Mouse (Mus musculus) liver, adult 2 months (tissue): Measurements from ENCODE around the gene Trp73. TPM values are rescaled to one million over a fixed set of nuclear protein-coding genes. Genes with fewer than 3 reads are reported as not detected.
A peak's percentile ranks its signal among the peaks of the same experiment; 100 is the strongest.

Experiments
- DNase-seq: peaks from one replicate; pipeline ENCODE4 v3.0.0-alpha.2; 2011; ENCODE audit warnings: low read depth, low spot score; ENCODE audit errors: extremely low read depth
- H3K27ac ChIP-seq: fragments of 200-500 bp; replicated peaks from 2 replicates; pipeline ENCODE4 v1.5.1; 2012; ENCODE audit warnings: low read depth, mild to moderate bottlenecking, control low read depth, inconsistent platforms, low read length; ENCODE audit not compliant: insufficient read depth
- H3K27me3 ChIP-seq: fragments of 200-500 bp; 2 replicates; pipeline ENCODE4 v1.6.1; 2012; ENCODE audit warnings: mild to moderate bottlenecking, moderate library complexity, low read length, inconsistent platforms; ENCODE audit not compliant: control insufficient read depth, insufficient read depth
- H3K36me3 ChIP-seq: fragments of 200-500 bp; 2 replicates; pipeline ENCODE4 v1.6.1; 2012; ENCODE audit warnings: low read length, inconsistent platforms; ENCODE audit not compliant: control insufficient read depth, insufficient read depth
- H3K4me1 ChIP-seq: fragments of 200-500 bp; 2 replicates; pipeline ENCODE4 v1.6.1; 2011; ENCODE audit warnings: low read length; ENCODE audit not compliant: control insufficient read depth, insufficient read depth
- H3K4me3 ChIP-seq: fragments of 200-500 bp; 2 replicates; pipeline ENCODE4 v1.5.1; 2011; ENCODE audit warnings: low read depth, mild to moderate bottlenecking, control low read depth, low read length, moderate library complexity; ENCODE audit not compliant: insufficient read depth
- H3K79me2 ChIP-seq: fragments of 200-500 bp; 2 replicates; pipeline ENCODE4 v1.6.1; 2012; ENCODE audit warnings: inconsistent platforms, mild to moderate bottlenecking, low read length, moderate library complexity; ENCODE audit not compliant: control insufficient read depth, insufficient read depth
- H3K9ac ChIP-seq: fragments of 200-500 bp; 2 replicates; pipeline ENCODE4 v1.6.1; 2012; ENCODE audit warnings: low read depth, mild to moderate bottlenecking, control low read depth, inconsistent platforms, low read length
- CTCF ChIP-seq: fragments of 200-500 bp; IDR thresholded peaks from 2 replicates; pipeline ENCODE4 v1.5.1; 2011; ENCODE audit warnings: low read depth, low read length, control low read depth
- POLR2A ChIP-seq: fragments of 200-500 bp; IDR thresholded peaks from 2 replicates; pipeline ENCODE4 v1.6.1; 2011; ENCODE audit warnings: low read length, control low read depth; ENCODE audit not compliant: insufficient read depth; ENCODE audit errors: extremely low read depth
- WGBS: fragments of 180-500 bp; shearing (Covaris S2); methylation state at CpG from one replicate; pipeline ENCODE4 v1.1.7; 2018; 5-methylcytosine and 5-hydroxymethylcytosine counted together
- polyA plus RNA-seq: library from polyadenylated mRNA; depleted of rRNA; stranded (reverse); fragments of >200 nt; gene quantifications from 2 replicates; pipeline ENCODE4 v1.2.3, GENCODE M21; 2012
- total RNA-seq: library from RNA; depleted of rRNA; stranded (reverse); fragments of >200 nt; gene quantifications from 2 replicates; pipeline ENCODE4 v1.2.3, GENCODE M21; 2014

The Trp73 gene
- total and polyA plus RNA-seq, 2 experiments = not detected

DNA sequence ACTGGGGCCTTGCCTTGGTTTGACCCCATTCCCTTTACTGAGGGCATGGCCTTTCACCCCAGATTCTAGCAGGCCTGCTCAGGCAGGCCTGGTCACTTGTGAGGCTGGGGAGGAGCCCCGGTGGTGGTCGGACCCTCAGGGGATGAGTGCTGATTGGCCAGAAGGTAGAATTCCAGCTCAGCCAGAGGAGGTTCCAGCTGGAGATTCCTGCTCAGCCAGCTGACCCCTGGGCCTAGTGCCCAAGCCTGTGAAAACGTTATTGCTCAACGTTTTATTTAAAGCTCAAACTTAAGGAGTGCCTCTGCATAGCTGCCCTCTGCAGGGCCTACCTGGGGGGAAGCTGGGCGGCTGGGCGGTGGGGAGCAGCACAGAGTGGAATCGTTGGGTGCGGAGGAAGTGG, 37.2 kb upstream of the Trp73 start:
- WGBS = 40% methylated on average over 8 of the region's 8 CpGs
- no peaks in the 10 kb centered on the region for H3K79me2 ChIP-seq
- no peak for TF ChIP-seq CTCF

DNA sequence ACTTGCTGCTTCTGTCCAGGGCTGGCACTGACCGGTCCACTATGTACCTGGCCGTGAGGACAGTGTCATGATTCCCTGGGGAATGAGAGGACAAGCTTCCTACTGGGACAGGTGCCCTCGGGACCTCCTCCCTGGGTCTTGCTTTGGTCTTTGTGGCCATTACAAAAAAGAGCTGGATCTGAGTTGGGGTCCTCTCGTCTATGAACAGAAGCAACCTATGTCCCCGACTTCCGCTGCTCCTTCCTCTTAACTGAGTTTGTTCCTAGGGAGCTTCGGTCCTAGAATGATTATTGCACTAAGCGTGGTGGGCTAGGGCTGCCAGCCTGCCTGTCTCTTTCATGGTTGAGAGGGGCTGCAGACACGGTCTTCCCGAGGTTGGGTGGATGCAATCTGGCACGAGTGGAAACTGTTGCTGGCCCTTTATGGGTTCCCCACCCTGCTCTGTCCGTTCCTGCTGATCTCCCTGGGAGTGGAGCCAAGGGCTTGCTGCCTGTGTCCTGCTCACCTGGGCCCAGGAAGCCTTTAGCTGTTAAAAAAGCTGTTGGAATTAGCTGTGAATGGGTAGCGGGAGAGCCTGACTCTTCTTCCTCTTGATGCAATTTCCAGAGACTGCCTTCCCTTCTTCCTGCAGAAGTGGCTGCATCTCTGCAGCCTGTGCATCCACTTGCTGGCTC, 32.1 kb upstream of the Trp73 start:
- Histone ChIP-seq H3K4me3 (no peak overlapping the region), H3K79me2 (no peaks in the 10 kb centered on the region), H3K27ac (no peak overlapping the region), H3K9ac (no peak overlapping the region), H3K36me3 (no peaks in the 10 kb centered on the region), H3K4me1 (no peaks in the 10 kb centered on the region), H3K27me3 (peaks cover 13% of the 10 kb centered on the region)
- 45% methylated on average over 13 of the region's 13 CpGs for WGBS
- TF ChIP-seq CTCF (no peak), POLR2A (no peak)
- DNase-seq = no peak

More for the DNA sequence above, 37.2 kb upstream of the Trp73 start:
- peak; percentile 28 for DNase-seq
- Histone ChIP-seq H3K27ac (no peak overlapping the region), H3K27me3 (no peaks in the 10 kb centered on the region), H3K36me3 (no peaks in the 10 kb centered on the region), H3K4me1 (no peaks in the 10 kb centered on the region), H3K4me3 (no peak overlapping the region), H3K9ac (no peak overlapping the region)

DNA sequence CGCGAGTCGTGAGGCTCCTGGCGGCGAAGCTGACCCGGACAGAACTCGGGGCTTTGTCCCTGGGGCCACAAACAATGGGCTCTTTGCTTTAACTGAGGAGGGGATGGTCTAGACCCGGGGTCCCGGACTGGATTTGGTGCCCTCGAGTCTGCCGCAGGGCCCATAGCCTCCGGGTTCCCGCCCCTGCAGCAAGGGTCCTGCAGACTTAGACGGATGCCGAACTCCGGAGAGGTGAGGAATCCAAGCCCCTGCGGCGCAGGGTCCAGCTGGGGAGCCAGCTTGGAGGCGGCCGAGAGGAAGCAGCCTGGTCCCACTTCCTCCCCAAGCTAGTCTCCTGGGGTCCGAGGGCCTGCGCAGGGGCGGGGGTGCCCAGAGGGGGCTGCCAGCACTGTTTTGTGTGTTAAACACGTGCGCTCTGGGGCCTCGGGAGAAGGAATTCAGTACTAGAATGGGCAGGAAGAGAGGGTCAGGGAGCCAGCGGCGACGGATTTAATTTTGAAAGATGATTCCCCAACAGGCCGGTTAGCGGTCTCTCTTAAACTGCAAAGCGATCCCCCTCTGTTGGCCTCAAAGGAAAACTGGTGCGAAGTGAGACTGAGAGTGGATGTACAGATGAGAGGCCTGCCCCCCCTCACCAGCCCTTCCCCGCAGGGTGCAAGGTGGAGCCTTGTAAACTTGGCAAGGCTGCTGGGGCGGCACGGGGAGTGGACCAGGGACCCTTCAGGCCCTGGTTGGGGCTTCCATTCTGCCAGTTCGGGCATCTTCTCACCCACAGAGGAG, 31.3 kb upstream of the Trp73 start:
- Histone ChIP-seq H3K27me3 (peaks cover 13% of the 10 kb centered on the region), H3K27ac (no peak overlapping the region), H3K4me3 (peak overlapping the region; percentile 54; the same call in 1 of the 2 replicates), H3K4me1 (no peaks in the 10 kb centered on the region), H3K79me2 (no peaks in the 10 kb centered on the region), H3K9ac (peak overlapping the region; percentile 46), H3K36me3 (no peaks in the 10 kb centered on the region)
- WGBS = 4% methylated on average over 37 of the region's 37 CpGs
- DNase-seq = no peak
- TF ChIP-seq POLR2A (no peak), CTCF (no peak)

DNA sequence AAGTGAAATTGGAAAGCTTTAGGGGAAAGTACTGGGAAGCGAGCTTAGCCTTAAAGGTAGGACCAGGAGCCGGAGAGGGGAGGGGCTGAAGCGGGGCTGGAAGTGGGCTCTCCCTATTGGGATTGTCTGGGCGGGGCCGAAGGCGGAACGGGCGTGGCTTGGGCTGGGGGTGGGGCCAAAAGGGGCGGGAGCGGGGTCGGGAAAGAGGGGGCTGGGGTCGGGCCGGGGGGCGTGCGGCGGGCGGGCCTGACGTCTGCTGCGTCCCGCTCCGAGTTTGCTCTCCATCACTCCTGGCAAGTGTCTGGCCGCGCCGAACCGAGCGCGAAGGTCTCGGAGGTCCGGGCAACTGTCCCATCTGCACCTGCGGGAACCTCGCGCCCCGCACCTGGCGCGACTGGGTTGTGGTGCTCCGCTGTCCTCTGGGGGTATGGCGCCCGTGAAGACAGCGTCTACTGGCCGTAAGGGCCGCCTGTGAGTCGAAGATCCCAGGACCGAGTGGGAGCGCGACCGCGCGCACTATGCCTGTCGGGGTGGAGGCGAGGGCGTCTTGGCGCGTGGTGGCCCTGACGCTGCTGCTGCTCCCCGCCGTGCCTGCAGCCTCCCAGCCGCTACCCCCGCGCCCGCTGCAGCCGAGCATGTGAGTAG, 30.6 kb upstream of the Trp73 start, which contains the start of gene Megf6:
Gene Megf6 (plus strand): TSS at position 225 of the 645 bp plus-strand sequence.
- peaks cover 13% of the 10 kb centered on the region for H3K27me3 ChIP-seq
- under 1% methylated on average over 61 of the region's 61 CpGs for WGBS
- TF ChIP-seq POLR2A = no peak
- TF ChIP-seq CTCF = no peak
- no peaks in the 10 kb centered on the region for H3K4me1 ChIP-seq
- peak within 1 kb of the TSS; percentile 54 for H3K4me3 ChIP-seq
- H3K79me2 ChIP-seq = no peaks in the 10 kb centered on the region
- no peak for DNase-seq
- H3K9ac ChIP-seq = peak within 1 kb of the TSS; percentile 46
- no peak within 1 kb of the TSS for H3K27ac ChIP-seq
- no peaks in the 10 kb centered on the region for H3K36me3 ChIP-seq

DNA sequence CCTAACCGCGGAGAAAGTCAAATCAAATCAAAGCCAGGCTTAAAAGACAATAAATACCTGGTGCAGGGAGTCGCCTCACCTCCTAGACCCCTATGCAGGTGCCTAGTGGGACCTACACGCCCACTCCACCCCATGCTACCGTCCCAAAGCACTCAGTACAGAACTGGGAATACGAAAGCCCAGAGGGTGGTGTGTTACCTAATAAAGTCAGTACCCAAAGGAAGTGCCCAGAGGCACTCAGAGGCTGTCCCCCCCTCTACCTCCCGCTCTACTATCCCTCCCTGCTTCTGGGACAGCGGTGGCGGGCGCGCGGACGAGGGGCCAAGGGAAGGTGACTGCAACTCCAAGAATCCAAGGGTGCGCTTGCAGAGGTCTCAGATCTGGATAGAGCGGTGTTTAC, 30.0 kb upstream of the Trp73 start:
- 0 out of 2 replicates have a peak overlapping the region, but pooled peaks have one; percentile 25 for H3K9ac ChIP-seq
- H3K36me3 ChIP-seq = no peaks in the 10 kb centered on the region
- WGBS = 5% methylated on average over 15 of the region's 15 CpGs
- H3K4me3 ChIP-seq = peak overlapping the region; percentile 30; the same call in 1 of the 2 replicates
- no peaks in the 10 kb centered on the region for H3K4me1 ChIP-seq
- peaks cover 13% of the 10 kb centered on the region for H3K27me3 ChIP-seq
- no peaks in the 10 kb centered on the region for H3K79me2 ChIP-seq
- H3K27ac ChIP-seq = no peak overlapping the region
- TF ChIP-seq CTCF (no peak), POLR2A (no peak)
- DNase-seq = no peak
